Mouse (Mus musculus): ENCODE results near the gene Txnrd1. TPM values are rescaled to one million over a fixed set of nuclear protein-coding genes. Genes with fewer than 3 reads are reported as not detected.

Gene Txnrd1
- polyA plus RNA-seq, 1 experiment, result 32.2 TPM

DNA sequence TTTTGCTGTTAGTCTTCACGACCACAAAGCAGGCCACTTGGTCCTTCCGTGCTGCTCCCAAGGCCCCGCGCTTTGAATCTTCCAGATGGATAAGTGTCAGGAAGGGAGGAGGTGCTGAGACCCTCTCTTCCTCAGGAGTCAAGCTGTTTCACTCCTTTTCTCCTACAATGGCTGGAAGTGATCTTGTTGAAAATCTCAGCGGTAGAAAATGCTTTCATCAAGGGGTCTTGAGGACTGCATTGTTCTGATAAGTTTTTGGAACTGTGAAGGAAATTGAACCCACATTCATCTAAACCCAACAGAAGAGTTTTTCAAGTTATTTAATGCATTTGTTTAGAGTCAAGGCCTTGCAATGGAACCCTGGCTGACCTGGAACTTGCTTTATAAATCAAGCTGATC is 10.0 kb upstream of the Txnrd1 start:
- 94% methylated on average over 5 of the region's 5 CpGs for WGBS
- Histone ChIP-seq H3K27me3 (ENCODE audit: control insufficient read depth, insufficient read depth, low read length) (no peaks in the 10 kb centered on the region), H3K4me3 (ENCODE audit: control insufficient read depth, insufficient read depth, low read length) (no peak overlapping the region), H3K4me1 (replicated peaks; ENCODE audit: control insufficient read depth, insufficient read depth, low read length) (no peaks in the 10 kb centered on the region; the same call in 1 of the 2 replicates), H3K36me3 (ENCODE audit: control insufficient read depth, insufficient read depth, low read length) (no peaks in the 10 kb centered on the region), H3K27ac (ENCODE audit: control insufficient read depth, insufficient read depth, low read length) (no peak overlapping the region)
- no peak for TF ChIP-seq POLR2A (IDR thresholded peaks at IDR 0.05; ENCODE audit: control insufficient read depth, extremely low read depth, insufficient read depth, low read length, poor library complexity)
- TF ChIP-seq CTCF (IDR thresholded peaks at IDR 0.05; ENCODE audit: borderline replicate concordance, control insufficient read depth, extremely low read depth, insufficient read depth, low read length, poor library complexity), result no peak
- DNase-seq, result no peak

DNA sequence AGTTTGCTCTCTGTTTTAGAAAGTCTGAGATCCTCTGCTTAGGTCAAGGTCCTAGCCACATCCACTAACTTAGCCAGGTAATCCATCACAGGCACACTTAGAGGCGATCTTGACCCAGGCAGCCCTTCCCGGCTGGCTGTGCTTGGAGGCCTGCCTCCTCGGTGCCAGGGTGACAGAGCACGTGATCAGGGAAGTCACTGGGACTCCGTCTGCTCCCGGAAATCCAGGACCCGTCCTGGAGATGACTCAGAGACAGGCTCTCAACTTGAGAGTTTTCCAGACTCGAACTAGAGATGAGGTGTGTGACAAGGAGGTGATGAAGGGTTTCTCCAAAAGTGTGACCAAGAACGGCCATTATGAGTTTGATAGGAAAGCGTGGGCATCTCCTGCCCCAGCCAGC is 9.2 kb upstream of the Txnrd1 start:
- DNase-seq, result no peak
- TF ChIP-seq POLR2A (IDR thresholded peaks at IDR 0.05; ENCODE audit: control insufficient read depth, extremely low read depth, insufficient read depth, low read length, poor library complexity) (no peak), CTCF (IDR thresholded peaks at IDR 0.05; ENCODE audit: borderline replicate concordance, control insufficient read depth, extremely low read depth, insufficient read depth, low read length, poor library complexity) (no peak)
- WGBS, result 95% methylated on average over 10 of the region's 10 CpGs

DNA sequence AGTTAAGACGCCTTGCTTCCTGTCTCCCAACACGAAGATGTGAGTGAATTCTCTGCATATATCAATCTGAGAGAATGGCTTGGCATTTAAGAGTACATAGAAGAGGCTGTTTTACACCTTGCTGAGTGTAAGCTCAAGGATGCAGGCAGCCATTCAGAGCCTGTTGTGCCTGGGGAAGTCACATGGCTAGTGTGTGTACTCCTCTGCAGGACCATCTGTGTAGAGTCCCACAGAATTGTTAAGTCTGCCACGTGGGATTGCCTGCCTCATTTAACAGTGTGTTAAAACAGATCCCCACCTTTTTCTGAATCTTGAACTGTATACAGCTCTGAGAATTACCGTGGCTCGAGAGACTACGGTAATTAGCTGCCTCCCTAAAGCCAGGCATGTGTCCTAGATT is 7.2 kb upstream of the Txnrd1 start:
- H3K4me1 ChIP-seq (replicated peaks; ENCODE audit: control insufficient read depth, insufficient read depth, low read length), result no peaks in the 10 kb centered on the region; the same call in 1 of the 2 replicates
- DNase-seq, result no peak
- H3K36me3 ChIP-seq (ENCODE audit: control insufficient read depth, insufficient read depth, low read length), result no peaks in the 10 kb centered on the region
- 74% methylated on average over 6 of the region's 6 CpGs for WGBS
- no peak for TF ChIP-seq CTCF (IDR thresholded peaks at IDR 0.05; ENCODE audit: borderline replicate concordance, control insufficient read depth, extremely low read depth, insufficient read depth, low read length, poor library complexity)
- TF ChIP-seq POLR2A (IDR thresholded peaks at IDR 0.05; ENCODE audit: control insufficient read depth, extremely low read depth, insufficient read depth, low read length, poor library complexity), result no peak
- no peaks in the 10 kb centered on the region for H3K27me3 ChIP-seq (ENCODE audit: control insufficient read depth, insufficient read depth, low read length)
- H3K4me3 ChIP-seq (ENCODE audit: control insufficient read depth, insufficient read depth, low read length), result no peak overlapping the region
- H3K27ac ChIP-seq (ENCODE audit: control insufficient read depth, insufficient read depth, low read length), result no peak overlapping the region

More for the DNA sequence above, 9.2 kb upstream of the Txnrd1 start:
- Histone ChIP-seq H3K4me1 (replicated peaks; ENCODE audit: control insufficient read depth, insufficient read depth, low read length) (no peaks in the 10 kb centered on the region; the same call in 1 of the 2 replicates), H3K4me3 (ENCODE audit: control insufficient read depth, insufficient read depth, low read length) (no peak overlapping the region), H3K27me3 (ENCODE audit: control insufficient read depth, insufficient read depth, low read length) (no peaks in the 10 kb centered on the region), H3K36me3 (ENCODE audit: control insufficient read depth, insufficient read depth, low read length) (no peaks in the 10 kb centered on the region), H3K27ac (ENCODE audit: control insufficient read depth, insufficient read depth, low read length) (no peak overlapping the region)

DNA sequence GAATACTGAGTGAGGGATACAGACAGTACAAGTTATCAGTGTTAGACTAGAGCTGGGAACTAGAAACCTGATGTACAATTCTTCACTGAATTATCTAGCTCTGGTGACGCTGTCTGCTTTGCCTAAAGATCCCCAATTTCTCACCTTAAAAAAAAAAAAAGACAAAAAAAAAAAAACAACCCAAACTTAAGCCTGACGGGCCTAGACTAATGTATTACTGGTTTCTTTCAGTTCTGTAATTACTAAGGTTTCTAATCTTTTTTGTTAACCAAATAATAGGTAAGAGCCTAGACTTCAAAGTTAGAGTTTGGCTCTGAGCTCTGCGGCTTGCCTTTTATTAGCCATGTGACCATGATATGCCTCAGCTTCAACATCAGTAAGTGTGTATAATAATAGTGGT is 2.1 kb downstream of the Txnrd1 start:
- Histone ChIP-seq H3K27me3 (ENCODE audit: control insufficient read depth, insufficient read depth, low read length) (no peaks in the 10 kb centered on the region), H3K4me3 (ENCODE audit: control insufficient read depth, insufficient read depth, low read length) (no peak overlapping the region), H3K27ac (ENCODE audit: control insufficient read depth, insufficient read depth, low read length) (no peak overlapping the region), H3K36me3 (ENCODE audit: control insufficient read depth, insufficient read depth, low read length) (no peaks in the 10 kb centered on the region), H3K4me1 (replicated peaks; ENCODE audit: control insufficient read depth, insufficient read depth, low read length) (peaks cover 4% of the 10 kb centered on the region)
- WGBS, result 96% methylated on average over 3 of the region's 3 CpGs
- TF ChIP-seq CTCF (IDR thresholded peaks at IDR 0.05; ENCODE audit: borderline replicate concordance, control insufficient read depth, extremely low read depth, insufficient read depth, low read length, poor library complexity), result no peak
- TF ChIP-seq POLR2A (IDR thresholded peaks at IDR 0.05; ENCODE audit: control insufficient read depth, extremely low read depth, insufficient read depth, low read length, poor library complexity), result no peak
- no peak for DNase-seq

DNA sequence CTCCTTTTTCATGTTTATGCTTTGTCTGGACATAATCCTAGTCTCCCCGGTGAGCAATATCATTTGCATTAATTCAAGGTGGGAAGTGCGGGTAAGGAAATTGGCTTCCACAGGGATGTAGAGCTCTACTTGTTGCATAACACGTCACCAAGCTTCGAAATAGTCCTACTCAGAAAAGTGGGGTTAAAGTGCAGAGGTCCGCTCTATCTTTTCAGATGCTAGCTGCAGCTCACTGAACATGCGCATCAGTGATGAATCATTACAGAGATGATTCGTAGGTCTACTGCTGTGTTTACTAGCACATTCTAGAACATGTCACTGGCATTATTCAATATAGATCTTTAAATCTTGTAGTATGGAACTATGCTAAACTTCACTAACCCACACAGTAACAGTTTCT is 4.6 kb downstream of the Txnrd1 start:
- H3K27ac ChIP-seq (ENCODE audit: control insufficient read depth, insufficient read depth, low read length), result no peak overlapping the region
- DNase-seq, result no peak
- H3K36me3 ChIP-seq (ENCODE audit: control insufficient read depth, insufficient read depth, low read length), result no peaks in the 10 kb centered on the region
- TF ChIP-seq CTCF (IDR thresholded peaks at IDR 0.05; ENCODE audit: borderline replicate concordance, control insufficient read depth, extremely low read depth, insufficient read depth, low read length, poor library complexity) (no peak), POLR2A (IDR thresholded peaks at IDR 0.05; ENCODE audit: control insufficient read depth, extremely low read depth, insufficient read depth, low read length, poor library complexity) (no peak)
- H3K4me3 ChIP-seq (ENCODE audit: control insufficient read depth, insufficient read depth, low read length), result no peak overlapping the region
- WGBS, result 92% methylated on average over 7 of the region's 7 CpGs
- no peaks in the 10 kb centered on the region for H3K27me3 ChIP-seq (ENCODE audit: control insufficient read depth, insufficient read depth, low read length)
- peaks cover 4% of the 10 kb centered on the region for H3K4me1 ChIP-seq (replicated peaks; ENCODE audit: control insufficient read depth, insufficient read depth, low read length)

DNA sequence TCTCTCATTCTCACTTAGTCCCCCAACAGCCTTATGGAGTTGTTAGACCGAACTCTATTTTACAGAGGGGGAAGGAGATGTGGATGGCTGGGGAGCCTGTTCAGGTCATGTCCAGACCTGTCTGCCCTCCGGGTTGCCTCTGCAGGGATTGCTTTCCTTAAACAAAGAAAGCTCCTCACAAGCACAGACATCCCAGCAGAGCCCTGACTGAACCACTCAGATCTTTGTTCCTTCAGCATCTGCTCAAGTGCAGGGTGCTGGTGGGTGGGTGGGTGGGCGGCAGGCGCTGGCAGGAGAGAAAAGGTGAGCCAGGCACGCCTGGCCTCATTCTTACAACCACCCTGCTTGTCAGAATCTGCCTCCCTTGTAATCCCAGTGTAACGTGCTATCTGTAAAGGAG is 10.3 kb downstream of the Txnrd1 start:
- no peak overlapping the region for H3K27ac ChIP-seq (ENCODE audit: control insufficient read depth, insufficient read depth, low read length)
- no peaks in the 10 kb centered on the region for H3K4me1 ChIP-seq (replicated peaks; ENCODE audit: control insufficient read depth, insufficient read depth, low read length)
- no peaks in the 10 kb centered on the region for H3K27me3 ChIP-seq (ENCODE audit: control insufficient read depth, insufficient read depth, low read length)
- WGBS, result 82% methylated on average over 6 of the region's 6 CpGs
- H3K4me3 ChIP-seq (ENCODE audit: control insufficient read depth, insufficient read depth, low read length), result no peak overlapping the region
- TF ChIP-seq CTCF (IDR thresholded peaks at IDR 0.05; ENCODE audit: borderline replicate concordance, control insufficient read depth, extremely low read depth, insufficient read depth, low read length, poor library complexity) (no peak), POLR2A (IDR thresholded peaks at IDR 0.05; ENCODE audit: control insufficient read depth, extremely low read depth, insufficient read depth, low read length, poor library complexity) (no peak)
- H3K36me3 ChIP-seq (ENCODE audit: control insufficient read depth, insufficient read depth, low read length), result no peaks in the 10 kb centered on the region
- no peak for DNase-seq

DNA sequence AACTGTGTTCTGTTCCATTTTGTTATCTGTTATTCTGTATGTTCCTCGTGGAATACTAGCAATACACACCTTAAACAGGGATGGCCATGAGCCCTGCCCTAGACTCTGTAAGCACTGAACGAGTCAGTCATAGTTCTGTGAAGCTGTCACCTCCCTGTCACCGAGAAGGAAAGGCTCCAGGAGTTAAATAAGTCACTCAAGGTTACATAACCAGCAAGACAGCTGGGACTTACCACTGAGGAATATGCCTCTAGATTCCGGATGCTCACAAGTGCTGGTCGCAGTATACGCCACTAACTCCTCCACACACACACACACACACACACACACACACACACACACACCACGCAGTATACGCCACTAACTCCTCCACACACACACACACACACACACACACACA is 11.0 kb downstream of the Txnrd1 start:
- H3K27me3 ChIP-seq (ENCODE audit: control insufficient read depth, insufficient read depth, low read length), result no peaks in the 10 kb centered on the region
- H3K27ac ChIP-seq (ENCODE audit: control insufficient read depth, insufficient read depth, low read length), result no peak overlapping the region
- H3K4me3 ChIP-seq (ENCODE audit: control insufficient read depth, insufficient read depth, low read length), result no peak overlapping the region
- H3K4me1 ChIP-seq (replicated peaks; ENCODE audit: control insufficient read depth, insufficient read depth, low read length), result no peaks in the 10 kb centered on the region
- DNase-seq, result no peak
- no peak for TF ChIP-seq CTCF (IDR thresholded peaks at IDR 0.05; ENCODE audit: borderline replicate concordance, control insufficient read depth, extremely low read depth, insufficient read depth, low read length, poor library complexity)
- no peak for TF ChIP-seq POLR2A (IDR thresholded peaks at IDR 0.05; ENCODE audit: control insufficient read depth, extremely low read depth, insufficient read depth, low read length, poor library complexity)
- WGBS, result 84% methylated on average over 8 of the region's 8 CpGs
- H3K36me3 ChIP-seq (ENCODE audit: control insufficient read depth, insufficient read depth, low read length), result no peaks in the 10 kb centered on the region

All from thymus, adult 2 months (tissue).